Mouse (Mus musculus) forebrain, embryonic 11.5 days (tissue): Measurements from ENCODE around the gene Piwil1. TPM values are rescaled to one million over a fixed set of nuclear protein-coding genes. Genes with fewer than 3 reads are reported as not detected.

ENCODE experiments used
- ATAC-seq: fragments of 200-750 bp; cut with Nextera tagmentation; replicated peaks from 2 replicates; pipeline ENCODE4 v1.8.0; 2017; ENCODE audit warnings: moderate TSS enrichment; ENCODE audit not compliant: low FRiP score
- DNase-seq: peaks from one replicate; pipeline ENCODE4 v3.0.0-alpha.2; 2017; ENCODE audit warnings: low spot score
- H3K27ac ChIP-seq: fragments of 300-500 bp; sonication (generic); 2 replicates; pipeline ENCODE4 v1.5.1; 2014; ENCODE audit warnings: low read depth, low read length
- H3K27me3 ChIP-seq: fragments of 300-500 bp; sonication (generic); 2 replicates; pipeline ENCODE4 v1.6.1; 2014; ENCODE audit warnings: mild to moderate bottlenecking, low read length, mixed read lengths; ENCODE audit not compliant: control insufficient read depth, insufficient read depth
- H3K36me3 ChIP-seq: fragments of 300-500 bp; sonication (generic); 2 replicates; pipeline ENCODE4 v1.6.1; 2014; ENCODE audit warnings: mild to moderate bottlenecking, low read length, moderate library complexity, mixed read lengths; ENCODE audit not compliant: control insufficient read depth, insufficient read depth
- H3K4me1 ChIP-seq: fragments of 300-500 bp; sonication (generic); replicated peaks from 2 replicates; pipeline ENCODE4 v1.6.1; 2014; ENCODE audit warnings: low read length, mixed read lengths; ENCODE audit not compliant: control insufficient read depth, insufficient read depth
- H3K4me2 ChIP-seq: fragments of 300-500 bp; sonication (generic); 2 replicates; pipeline ENCODE4 v1.6.1; 2014; ENCODE audit warnings: low read depth, mild to moderate bottlenecking, low read length, moderate library complexity, mixed read lengths; ENCODE audit not compliant: severe bottlenecking
- H3K4me3 ChIP-seq: fragments of 300-500 bp; sonication (generic); 2 replicates; pipeline ENCODE4 v1.5.1; 2014; ENCODE audit warnings: low read depth, low read length
- H3K9ac ChIP-seq: fragments of 300-500 bp; sonication (generic); 2 replicates; pipeline ENCODE4 v1.6.1; 2014; ENCODE audit warnings: low read length
- H3K9me3 ChIP-seq: fragments of 300-500 bp; sonication (generic); 2 replicates; pipeline ENCODE4 v1.6.1; 2016; ENCODE audit warnings: low read length, mixed read lengths; ENCODE audit not compliant: control insufficient read depth
- WGBS: fragments of 180-500 bp; shearing (Covaris S2); extraction: QIAGEN DNeasy Blood & Tissue Kit; methylation state at CpG from one replicate; pipeline ENCODE4 v1.1.7; 2014; 5-methylcytosine and 5-hydroxymethylcytosine counted together
- polyA plus RNA-seq: library from polyadenylated mRNA; unstranded; fragments of >200 nt; fragmentation: Nextera tagmentation; extraction: Ambion mirVana; gene quantifications from 2 replicates; pipeline ENCODE4 v1.2.1, GENCODE M21; 2014

The Piwil1 gene
- polyA plus RNA-seq, 1 experiment from 2014 or later = not detected

- DNase-seq = peak; percentile 66
- no peaks in the 10 kb centered on the region for H3K27me3 ChIP-seq
- no peak overlapping the region for H3K9ac ChIP-seq
- no peak overlapping the region for H3K4me2 ChIP-seq
- no peaks in the 10 kb centered on the region for H3K36me3 ChIP-seq
- no peaks in the 10 kb centered on the region for H3K9me3 ChIP-seq
- no peak overlapping the region for H3K27ac ChIP-seq
- no peak for ATAC-seq
- no peaks in the 10 kb centered on the region for H3K4me1 ChIP-seq
- no peak overlapping the region for H3K4me3 ChIP-seq
- 74% methylated on average over 5 of the region's 5 CpGs for WGBS
Observed at GRCm38 (mm10) chr5:128729341-128729740, 27.0 kb downstream of the Piwil1 start.

DNA sequence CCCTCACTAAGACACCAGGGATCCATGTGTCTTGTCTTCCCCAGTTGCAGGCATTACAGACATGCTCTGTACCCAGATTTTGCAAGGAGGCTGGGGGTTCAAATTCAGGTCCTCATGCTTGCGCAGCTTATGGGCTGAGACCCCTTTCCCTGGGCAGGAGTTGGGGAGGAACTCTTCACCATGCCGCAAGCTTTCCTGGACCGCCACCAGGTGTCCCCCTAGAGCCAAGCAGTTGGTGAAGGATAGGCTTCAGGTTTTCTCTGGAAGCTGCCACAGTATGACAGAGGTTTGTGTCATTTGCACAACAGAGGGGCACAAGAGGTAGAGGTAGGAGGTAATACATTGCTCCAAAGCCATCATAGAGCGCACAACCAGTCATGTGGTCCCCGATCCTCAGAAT is 28.3 kb downstream of the Piwil1 start:
- 32% methylated on average over 5 of the region's 5 CpGs for WGBS
- H3K36me3 ChIP-seq = no peaks in the 10 kb centered on the region
- DNase-seq (peak; percentile 81), ATAC-seq (no peak)
- no peak overlapping the region for H3K4me2 ChIP-seq
- no peak overlapping the region for H3K9ac ChIP-seq
- no peaks in the 10 kb centered on the region for H3K27me3 ChIP-seq
- H3K4me3 ChIP-seq = no peak overlapping the region
- H3K4me1 ChIP-seq = no peaks in the 10 kb centered on the region
- H3K9me3 ChIP-seq = no peaks in the 10 kb centered on the region
- H3K27ac ChIP-seq = no peak overlapping the region

GRCm38 (mm10) chr5:128732416-128733014 is 30.2 kb downstream of the Piwil1 start:
- no peak overlapping the region for H3K4me3 ChIP-seq
- no peak overlapping the region for H3K4me2 ChIP-seq
- no peaks in the 10 kb centered on the region for H3K27me3 ChIP-seq
- WGBS = 71% methylated on average over 11 of the region's 11 CpGs
- H3K36me3 ChIP-seq = no peaks in the 10 kb centered on the region
- H3K9ac ChIP-seq = no peak overlapping the region
- ATAC-seq (no peak), DNase-seq (no peak)
- no peaks in the 10 kb centered on the region for H3K9me3 ChIP-seq
- H3K27ac ChIP-seq = no peak overlapping the region
- no peaks in the 10 kb centered on the region for H3K4me1 ChIP-seq

GRCm38 (mm10) chr5:128733955-128734354 is 31.6 kb downstream of the Piwil1 start:
- no peak overlapping the region for H3K4me2 ChIP-seq
- no peaks in the 10 kb centered on the region for H3K9me3 ChIP-seq
- 0 out of 2 replicates have a peak, but pooled peaks have one; percentile 53 for ATAC-seq
- H3K36me3 ChIP-seq = no peaks in the 10 kb centered on the region
- no peak overlapping the region for H3K27ac ChIP-seq
- peaks cover under 1% of the 10 kb centered on the region; the same call in 1 of the 2 replicates for H3K4me1 ChIP-seq
- no peak overlapping the region for H3K9ac ChIP-seq
- H3K4me3 ChIP-seq = no peak overlapping the region
- H3K27me3 ChIP-seq = peaks cover 2% of the 10 kb centered on the region; the same call in 1 of the 2 replicates
- DNase-seq = peak; percentile 74
- 4% methylated on average over 6 of the region's 6 CpGs for WGBS

- Histone ChIP-seq H3K4me1 (peaks cover 3% of the 10 kb centered on the region; the same call in 1 of the 2 replicates), H3K9me3 (no peaks in the 10 kb centered on the region), H3K27me3 (peaks cover 2% of the 10 kb centered on the region; the same call in 1 of the 2 replicates), H3K4me2 (no peak overlapping the region), H3K36me3 (no peaks in the 10 kb centered on the region), H3K4me3 (no peak overlapping the region), H3K27ac (no peak overlapping the region), H3K9ac (no peak overlapping the region)
- DNase-seq (no peak), ATAC-seq (no peak)
- 79% methylated on average over 22 of the region's 22 CpGs for WGBS
Observed at GRCm38 (mm10) chr5:128735921-128736320, 33.6 kb downstream of the Piwil1 start.

- DNase-seq = no peak
- H3K4me3 ChIP-seq = no peak overlapping the region
- ATAC-seq = peak; percentile 33; the same call in 1 of the 2 replicates
- H3K36me3 ChIP-seq = no peaks in the 10 kb centered on the region
- no peaks in the 10 kb centered on the region for H3K9me3 ChIP-seq
- 18% methylated on average over 15 of the region's 17 CpGs for WGBS
- H3K27ac ChIP-seq = no peak overlapping the region
- H3K4me1 ChIP-seq = peaks cover 3% of the 10 kb centered on the region; the same call in 1 of the 2 replicates
- no peak overlapping the region for H3K9ac ChIP-seq
- peak overlapping the region; percentile 29; the same call in 1 of the 2 replicates for H3K4me2 ChIP-seq
- H3K27me3 ChIP-seq = peaks cover 2% of the 10 kb centered on the region; the same call in 1 of the 2 replicates
Observed at GRCm38 (mm10) chr5:128739168-128739837, 37.0 kb downstream of the Piwil1 start.

- 19% methylated on average over 8 of the region's 8 CpGs for WGBS
- H3K36me3 ChIP-seq = no peaks in the 10 kb centered on the region
- H3K9ac ChIP-seq = no peak overlapping the region
- H3K27me3 ChIP-seq = peaks cover 2% of the 10 kb centered on the region; the same call in 1 of the 2 replicates
- H3K4me3 ChIP-seq = no peak overlapping the region
- H3K4me1 ChIP-seq = peaks cover 3% of the 10 kb centered on the region; the same call in 1 of the 2 replicates
- no peak overlapping the region for H3K27ac ChIP-seq
- H3K9me3 ChIP-seq = no peaks in the 10 kb centered on the region
- ATAC-seq (no peak), DNase-seq (no peak)
- H3K4me2 ChIP-seq = peak overlapping the region; percentile 29; the same call in 1 of the 2 replicates
Observed at GRCm38 (mm10) chr5:128739838-128740171, 37.5 kb downstream of the Piwil1 start.

DNA sequence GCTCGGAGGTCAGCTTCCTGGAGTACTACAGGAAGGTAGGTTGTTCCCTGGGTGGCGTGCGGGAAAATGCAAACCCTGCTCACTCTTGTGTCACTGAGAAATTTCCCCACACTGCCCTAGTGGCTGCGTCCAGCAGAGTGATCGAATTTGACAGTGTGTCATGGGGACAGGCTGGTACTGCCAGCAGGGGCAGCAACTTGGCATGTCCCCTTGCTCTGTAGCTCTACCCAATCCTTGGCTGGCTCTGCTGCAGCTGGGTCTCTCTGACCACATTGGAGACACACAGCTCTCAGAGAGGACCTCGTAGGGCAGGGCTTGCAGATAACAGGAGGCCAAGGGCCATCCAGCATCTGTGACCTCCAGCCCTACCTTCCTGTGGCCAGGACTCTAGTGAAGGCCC is 42.0 kb downstream of the Piwil1 start:
- H3K36me3 ChIP-seq = no peaks in the 10 kb centered on the region
- H3K4me2 ChIP-seq = no peak overlapping the region
- H3K9me3 ChIP-seq = no peaks in the 10 kb centered on the region
- no peak overlapping the region for H3K27ac ChIP-seq
- ATAC-seq (no peak), DNase-seq (no peak)
- H3K4me3 ChIP-seq = no peak overlapping the region
- 90% methylated on average over 6 of the region's 6 CpGs for WGBS
- no peaks in the 10 kb centered on the region for H3K4me1 ChIP-seq
- H3K27me3 ChIP-seq = no peaks in the 10 kb centered on the region
- H3K9ac ChIP-seq = no peak overlapping the region
